Mouse (Mus musculus): ENCODE data around the gene Dvl1.

The Dvl1 gene

GRCm38 (mm10) chr4:155883587-155883986 lies 36.4 kb downstream of the Dvl1 start:
- no peak for DNase-seq (ENCODE audit: low spot score in 2 of 2)

- no peak for DNase-seq (ENCODE audit: low spot score in 2 of 2)
Observed at GRCm38 (mm10) chr4:155886330-155886729, 39.1 kb downstream of the Dvl1 start.

GRCm38 (mm10) chr4:155887674-155888073 lies 40.5 kb downstream of the Dvl1 start:
- no peak for DNase-seq (ENCODE audit: low spot score in 2 of 2)

GRCm38 (mm10) chr4:155888181-155888580 lies 41.0 kb downstream of the Dvl1 start:
- no peak for DNase-seq (ENCODE audit: low spot score in 2 of 2)

GRCm38 (mm10) chr4:155889316-155889715 lies 42.1 kb downstream of the Dvl1 start:
- DNase-seq (ENCODE audit: low spot score in 2 of 2), result no peak

GRCm38 (mm10) chr4:155891011-155891471 lies 43.8 kb downstream of the Dvl1 start:
- peak in 1 of 2 experiments; percentile 29 for DNase-seq (ENCODE audit: low spot score in 2 of 2)

- peak; percentile 95 to 96 for DNase-seq (ENCODE audit: low spot score in 2 of 2)
Observed at GRCm38 (mm10) chr4:155891551-155892001, 44.4 kb downstream of the Dvl1 start, which contains the start of the genes Pusl1 and Acap3. Pusl1 (minus strand) TSS chr4:155891781. Acap3 (plus strand) TSS chr4:155891822.

GRCm38 (mm10) chr4:155892017-155892416 lies 44.8 kb downstream of the Dvl1 start:
- DNase-seq (ENCODE audit: low spot score in 2 of 2), result peak; percentile 77 to 80

- no peak for DNase-seq (ENCODE audit: low spot score in 2 of 2)
Observed at GRCm38 (mm10) chr4:155892438-155893211, 45.4 kb downstream of the Dvl1 start.

GRCm38 (mm10) chr4:155893212-155893690 lies 46.0 kb downstream of the Dvl1 start:
- no peak for DNase-seq (ENCODE audit: low spot score in 2 of 2)

- peak; percentile 77 to 84 for DNase-seq (ENCODE audit: low spot score in 2 of 2)
Observed at GRCm38 (mm10) chr4:155894311-155894881, 47.2 kb downstream of the Dvl1 start.

GRCm38 (mm10) chr4:155895216-155895615 lies 48.0 kb downstream of the Dvl1 start:
- DNase-seq (ENCODE audit: low spot score in 2 of 2), result peak; percentile 76 to 84

- no peak for DNase-seq (ENCODE audit: low spot score in 2 of 2)
Observed at GRCm38 (mm10) chr4:155895826-155896225, 48.6 kb downstream of the Dvl1 start.

- no peak for DNase-seq (ENCODE audit: low spot score in 2 of 2)
Observed at GRCm38 (mm10) chr4:155896461-155896860, 49.3 kb downstream of the Dvl1 start.

GRCm38 (mm10) chr4:155898318-155898717 lies 51.1 kb downstream of the Dvl1 start:
- DNase-seq (ENCODE audit: low spot score in 2 of 2), result no peak

GRCm38 (mm10) chr4:155899355-155899754 lies 52.2 kb downstream of the Dvl1 start:
- DNase-seq (ENCODE audit: low spot score in 2 of 2), result no peak

- peak in 1 of 2 experiments; percentile 19 for DNase-seq (ENCODE audit: low spot score in 2 of 2)
Observed at GRCm38 (mm10) chr4:155901205-155901604, 54.0 kb downstream of the Dvl1 start.

- DNase-seq (ENCODE audit: low spot score in 2 of 2), result no peak
Observed at GRCm38 (mm10) chr4:155903246-155903645, 56.0 kb downstream of the Dvl1 start.

GRCm38 (mm10) chr4:155904318-155905102 lies 57.3 kb downstream of the Dvl1 start:
- peak; percentile 1 to 13 for DNase-seq (ENCODE audit: low spot score in 2 of 2)

GRCm38 (mm10) chr4:155905634-155906033 lies 58.4 kb downstream of the Dvl1 start:
- DNase-seq (ENCODE audit: low spot score in 2 of 2), result no peak

GRCm38 (mm10) chr4:155906125-155906524 lies 58.9 kb downstream of the Dvl1 start:
- DNase-seq (ENCODE audit: low spot score in 2 of 2), result no peak

- no peak for DNase-seq (ENCODE audit: low spot score in 2 of 2)
Observed at GRCm38 (mm10) chr4:155907003-155907402, 59.8 kb downstream of the Dvl1 start.

All from frontal cortex, postnatal 36 days (tissue).